Mouse (Mus musculus) thymus, postnatal 4 days (tissue): ENCODE results near the gene Mgmt.

Experiments
- DNase-seq: peaks from one replicate; pipeline ENCODE4 v3.0.0; 2021

Gene Mgmt

GRCm38 (mm10) chr7:136894106-136894986, at the start of gene Mgmt:
TSS of gene Mgmt (plus strand) at chr7:136894614.
- peak; percentile 98 for DNase-seq

GRCm38 (mm10) chr7:136844835-136845234, 49.6 kb upstream of the Mgmt start:
- no peak for DNase-seq

GRCm38 (mm10) chr7:136845321-136845720, 49.1 kb upstream of the Mgmt start:
- no peak for DNase-seq

DNA sequence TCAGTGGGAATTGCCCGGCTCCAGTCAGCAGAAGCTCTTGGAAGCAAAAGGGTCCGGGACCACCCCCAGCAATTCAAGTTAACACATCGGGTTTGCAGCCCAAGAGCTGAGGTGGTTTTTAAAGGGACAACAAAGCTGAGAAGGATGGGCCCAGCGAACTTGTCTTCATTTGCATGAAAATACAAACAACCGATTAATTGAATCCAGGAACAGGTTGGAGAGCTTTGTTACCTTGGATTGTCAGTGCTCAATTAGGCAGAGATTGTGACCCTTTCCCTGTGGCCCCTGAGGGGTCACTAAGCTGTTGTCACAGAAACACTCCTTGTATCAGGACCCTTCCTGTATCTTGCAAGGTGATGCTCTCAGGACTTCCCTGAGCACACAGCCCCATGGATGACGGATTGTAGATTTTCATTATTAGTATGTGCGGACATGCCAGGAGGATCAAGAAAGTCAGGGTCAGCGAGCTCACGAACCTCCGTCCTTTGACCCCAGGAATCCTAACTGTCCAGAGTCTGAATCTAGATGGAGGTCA, 48.3 kb upstream of the Mgmt start:
- no peak for DNase-seq

- DNase-seq = no peak
Observed at GRCm38 (mm10) chr7:136847601-136848000, 46.8 kb upstream of the Mgmt start.

GRCm38 (mm10) chr7:136848761-136849160, 45.7 kb upstream of the Mgmt start:
- no peak for DNase-seq

- no peak for DNase-seq
Observed at GRCm38 (mm10) chr7:136849811-136850210, 44.6 kb upstream of the Mgmt start.

DNA sequence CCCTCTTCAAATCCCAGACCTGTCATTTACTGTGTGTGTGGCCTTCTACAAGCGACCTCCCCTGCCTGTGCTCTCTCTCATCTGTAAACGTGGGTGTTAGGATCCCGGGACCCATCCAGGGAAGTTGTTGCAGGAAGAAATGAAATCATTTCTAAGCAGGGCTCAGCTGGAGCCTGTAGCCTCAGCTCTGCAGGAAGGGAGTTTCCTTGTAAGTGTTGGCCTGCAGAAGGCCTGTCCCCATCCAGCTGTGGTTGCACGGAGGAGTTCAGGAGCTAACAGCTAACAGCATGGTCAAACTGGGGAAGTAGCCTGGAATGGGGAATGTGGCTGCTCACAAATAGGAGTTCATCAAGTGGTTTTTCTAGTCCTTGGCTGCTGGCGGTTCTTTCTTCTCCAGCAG, 44.1 kb upstream of the Mgmt start:
- DNase-seq = no peak

GRCm38 (mm10) chr7:136851946-136852345, 42.5 kb upstream of the Mgmt start:
- no peak for DNase-seq

GRCm38 (mm10) chr7:136852721-136853120, 41.7 kb upstream of the Mgmt start:
- DNase-seq = no peak

GRCm38 (mm10) chr7:136864677-136865463, 29.5 kb upstream of the Mgmt start:
- DNase-seq = no peak

DNA sequence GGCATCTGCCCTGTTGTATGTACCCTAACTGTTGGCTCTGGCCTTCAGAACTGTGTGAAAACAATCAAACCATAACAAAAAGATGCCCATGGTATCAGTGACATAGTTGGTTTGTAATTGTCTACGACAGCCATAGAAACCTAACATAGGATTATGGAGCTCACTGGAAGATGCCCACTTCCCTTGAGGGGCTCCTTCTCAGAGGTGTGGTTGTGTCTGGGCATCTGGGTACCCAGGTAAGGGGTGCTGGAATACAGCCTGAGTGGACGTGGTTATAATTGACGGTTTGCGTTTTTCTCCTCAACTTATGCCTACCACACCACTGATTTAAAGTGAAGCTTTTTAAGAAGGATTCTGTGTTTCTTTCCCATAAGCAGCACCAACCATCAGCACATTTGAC, 28.5 kb upstream of the Mgmt start:
- DNase-seq = no peak

- no peak for DNase-seq
Observed at GRCm38 (mm10) chr7:136866535-136866934, 27.9 kb upstream of the Mgmt start.

- DNase-seq = no peak
Observed at GRCm38 (mm10) chr7:136871535-136871934, 22.9 kb upstream of the Mgmt start.

DNA sequence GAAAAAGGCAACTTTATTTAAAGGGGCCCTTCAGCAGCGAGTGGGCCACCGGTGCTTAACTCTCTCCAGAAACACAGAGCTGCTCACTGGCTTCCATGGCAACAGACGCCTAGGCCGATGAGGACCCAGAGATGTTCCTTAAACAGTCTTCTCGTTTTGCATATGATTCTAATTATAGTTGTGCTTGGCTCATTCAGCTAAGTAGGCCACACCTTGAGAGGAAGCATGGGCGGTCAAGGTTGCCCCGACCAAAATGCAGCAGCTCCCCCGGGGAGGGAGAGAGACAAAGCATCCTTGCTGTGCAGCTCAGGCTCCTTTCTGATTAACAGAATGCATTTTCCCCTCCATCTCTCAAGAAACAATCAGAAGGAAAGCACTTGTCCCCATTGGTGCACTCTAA, 22.4 kb upstream of the Mgmt start:
- no peak for DNase-seq

GRCm38 (mm10) chr7:136874396-136874795, 20.0 kb upstream of the Mgmt start:
- DNase-seq = no peak

GRCm38 (mm10) chr7:136880386-136880785, 14.0 kb upstream of the Mgmt start:
- DNase-seq = no peak

DNA sequence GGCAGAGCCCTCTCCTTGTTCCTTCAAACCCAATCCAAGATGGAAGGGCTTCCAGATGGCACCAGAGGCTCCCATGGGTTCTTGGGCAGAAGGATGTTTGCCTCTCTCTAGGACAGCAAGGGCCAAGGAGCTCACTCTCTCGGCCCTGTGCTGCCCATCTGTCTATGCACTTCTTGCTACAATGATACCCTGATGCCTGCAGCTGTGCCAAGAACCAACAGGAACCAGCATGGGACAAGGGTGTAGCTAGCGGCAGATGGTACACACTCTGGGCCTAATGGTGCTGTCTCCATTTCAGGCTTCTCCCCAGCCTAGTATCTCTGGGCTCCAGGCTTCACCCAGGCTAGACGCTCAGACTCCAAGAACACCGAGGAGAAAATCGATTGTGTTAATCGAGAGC, 6.3 kb upstream of the Mgmt start:
- DNase-seq = no peak

DNA sequence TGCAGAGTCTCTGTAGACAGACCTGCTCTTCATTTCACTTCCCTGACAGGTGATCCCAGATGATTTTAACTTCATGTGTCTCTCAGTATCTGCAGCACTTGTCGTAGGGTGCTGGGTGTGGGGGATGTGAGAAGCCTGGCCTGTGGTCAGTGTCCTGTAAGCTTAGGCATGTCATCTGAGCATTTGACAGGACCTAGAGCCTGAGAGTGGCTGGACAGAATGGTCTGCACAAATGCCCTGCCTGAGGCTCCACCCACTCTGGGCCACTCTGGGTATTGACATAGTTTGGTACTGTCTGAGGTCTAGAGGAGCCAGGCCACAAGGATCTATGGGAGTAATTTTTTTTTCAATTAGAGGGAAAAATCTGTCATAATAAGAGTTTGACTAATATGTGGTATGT, 942 bp downstream of the Mgmt start:
- DNase-seq = no peak

- DNase-seq = no peak
Observed at GRCm38 (mm10) chr7:136895851-136896250, 1.4 kb downstream of the Mgmt start.

GRCm38 (mm10) chr7:136897481-136897880, 3.1 kb downstream of the Mgmt start:
- no peak for DNase-seq

DNA sequence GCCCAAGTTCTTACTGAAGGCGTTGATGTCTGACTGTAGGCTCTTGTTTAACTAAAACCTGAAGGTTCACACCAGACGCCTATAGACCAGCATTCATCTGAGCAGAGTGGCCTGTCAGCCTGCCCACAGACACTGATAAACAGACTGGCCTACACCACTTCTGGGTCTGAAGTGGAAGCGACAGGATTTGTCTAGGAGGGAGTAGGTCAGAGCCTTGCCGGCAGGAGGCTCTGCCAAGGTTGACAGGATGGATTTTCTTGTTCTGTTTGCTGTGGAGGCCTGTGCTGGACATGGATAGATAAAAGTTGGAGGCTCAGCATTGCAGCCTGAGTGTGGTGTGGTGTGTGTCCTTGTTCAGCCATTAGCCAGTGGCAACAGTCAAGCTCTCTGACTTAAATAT, 3.6 kb downstream of the Mgmt start:
- no peak for DNase-seq

- DNase-seq = no peak
Observed at GRCm38 (mm10) chr7:136908616-136909144, 14.3 kb downstream of the Mgmt start.

GRCm38 (mm10) chr7:136912901-136913300, 18.5 kb downstream of the Mgmt start:
- no peak for DNase-seq
